Mouse (Mus musculus) stomach, postnatal 0 days (tissue): ENCODE measurements around the gene Timp3.

Experiments used
- CTCF ChIP-seq: IDR thresholded peaks from 2 replicates; pipeline ENCODE4 v1.5.1; 2016; ENCODE audit warnings: antibody characterized with exemption, low read depth, mild to moderate bottlenecking, moderate library complexity
- EP300 ChIP-seq: optimal IDR thresholded peaks from 2 replicates; pipeline ENCODE3; 2016; ENCODE audit warnings: antibody characterized with exemption

DNA sequence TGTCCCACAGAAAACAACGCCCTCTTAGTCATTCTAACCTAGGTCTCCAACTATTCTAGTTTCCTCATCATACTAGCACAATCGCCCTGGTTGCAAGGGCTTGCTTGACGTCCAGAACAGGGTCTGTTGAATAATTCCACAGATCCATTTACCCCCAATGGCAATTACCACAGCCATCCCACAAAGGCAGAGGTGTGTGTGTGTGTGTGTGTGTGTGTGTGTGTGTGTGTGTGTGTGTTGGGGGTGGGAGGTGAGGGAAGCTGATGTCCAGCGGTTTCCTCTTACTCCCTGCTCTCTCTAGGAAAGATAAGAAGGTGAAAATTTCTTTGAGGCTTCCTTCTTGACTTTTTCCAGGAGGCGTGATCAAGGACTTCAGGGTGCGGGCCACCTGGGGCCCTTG lies 377 bp upstream of the Timp3 start:
- no peak for TF ChIP-seq CTCF
- TF ChIP-seq EP300, result no peak
